ENCODE assay signal across 8 mouse cellular contexts in the genomic region with DNA sequence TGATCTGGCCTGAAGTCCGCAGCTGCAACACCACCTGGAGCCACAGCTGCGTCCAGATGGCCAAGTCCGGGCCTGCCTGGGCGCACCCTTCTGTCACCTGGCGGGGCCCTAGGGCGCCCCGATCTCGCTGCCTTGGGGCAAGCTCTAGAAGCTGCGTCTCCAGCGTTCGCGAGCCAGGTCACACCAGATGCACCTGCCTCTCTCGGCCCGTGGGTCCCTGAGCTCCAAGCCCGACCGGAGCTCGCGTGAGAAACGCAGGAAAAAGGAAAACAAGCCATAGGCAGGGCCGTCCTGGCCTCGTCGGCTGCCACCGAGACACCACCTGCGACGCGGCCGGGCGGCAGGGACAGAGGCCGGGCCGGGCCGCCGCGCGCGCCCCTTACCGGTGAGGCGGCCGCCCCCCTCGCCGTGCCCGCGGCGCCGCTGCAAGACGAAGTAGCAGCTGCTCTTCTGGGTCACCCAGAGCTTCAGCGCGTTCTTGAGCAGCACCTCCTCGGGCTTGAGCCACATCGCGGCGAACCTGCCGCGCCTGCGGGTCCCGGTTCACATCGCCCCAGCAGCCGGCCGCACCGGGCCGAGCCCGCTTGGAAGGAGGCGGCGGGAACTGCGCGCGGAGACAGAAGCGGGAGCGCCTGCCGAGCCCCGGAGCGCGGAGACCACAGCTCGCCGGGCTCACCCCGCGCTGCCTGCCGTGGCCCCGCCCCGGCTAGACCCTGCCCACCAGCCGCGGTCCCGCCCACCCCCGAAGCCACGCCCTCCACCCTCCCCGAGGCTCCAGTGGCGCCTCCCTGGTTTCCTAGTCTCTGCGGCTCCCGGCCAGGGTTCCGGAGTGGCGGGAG. TPM values are rescaled to one million over a fixed set of nuclear protein-coding genes. Genes with fewer than 3 reads are reported as not detected.
DNase-seq lines count a peak whose midpoint lies in the region; ATAC-seq and TF ChIP-seq lines count a peak whose summit lies in the region.

A gene (minus strand): TSS at position 699 of the 839 bp plus-strand sequence.

- H3K27ac ChIP-seq in bone marrow macrophage, adult 2 months (ENCODE audit: insufficient read depth, low read depth, low read length), result no peak within 1 kb of the TSS
- peak within 1 kb of the TSS; percentile 84 for H3K27ac ChIP-seq in embryonic facial prominence, embryonic 15.5 days (replicated peaks)
- peak within 1 kb of the TSS; percentile 88 for H3K27ac ChIP-seq in limb, embryonic 15.5 days
- peak within 1 kb of the TSS; percentile 80 for H3K27ac ChIP-seq in midbrain, postnatal 0 days (ENCODE audit: low read depth, low read length)

- TF ChIP-seq POLR2A in bone marrow macrophage, adult 2 months (IDR thresholded peaks at IDR 0.05; ENCODE audit: borderline replicate concordance, low read depth, low read length), result no peak

- peak within 1 kb of the TSS; percentile 73 for H3K9ac ChIP-seq in embryonic facial prominence, embryonic 15.5 days
- peak within 1 kb of the TSS; percentile 76 for H3K9ac ChIP-seq in limb, embryonic 15.5 days
- peak within 1 kb of the TSS; percentile 80 for H3K9ac ChIP-seq in midbrain, postnatal 0 days (replicated peaks; ENCODE audit: low read length, poor library complexity, severe bottlenecking)

- H3K9me3 ChIP-seq in embryonic facial prominence, embryonic 15.5 days (replicated peaks), result no peaks in the 10 kb centered on the region
- H3K9me3 ChIP-seq in limb, embryonic 15.5 days, result no peaks in the 10 kb centered on the region
- H3K9me3 ChIP-seq in midbrain, postnatal 0 days (ENCODE audit: low read length), result no peaks in the 10 kb centered on the region

- DNase-seq in A20 (ENCODE audit: low read depth, low spot score), result peak; percentile 80
- DNase-seq in heart, adult 8-10 months (ENCODE audit: low spot score), result peak; percentile 93
- DNase-seq in kidney, adult 9 months, result peak; percentile 91
- DNase-seq in midbrain, postnatal 0 days (ENCODE audit: low spot score), result peak; percentile 89
- peak; percentile 49 to 61 for DNase-seq in spleen, postnatal 14 days (ENCODE audit: low spot score in 2 of 2)

- under 1% methylated on average over 90 of the region's 90 CpGs for WGBS in embryonic facial prominence, embryonic 15.5 days
- WGBS in limb, embryonic 15.5 days, result under 1% methylated on average over 88 of the region's 90 CpGs
- under 1% methylated on average over 75 of the region's 90 CpGs for WGBS in midbrain, postnatal 0 days

- TF ChIP-seq CTCF in bone marrow macrophage, adult 2 months (IDR thresholded peaks at IDR 0.05; ENCODE audit: low read depth, low read length), result no peak
- no peak for TF ChIP-seq CTCF in midbrain, postnatal 0 days (IDR thresholded peaks at IDR 0.05)

- no peaks in the 10 kb centered on the region for H3K36me3 ChIP-seq in embryonic facial prominence, embryonic 15.5 days
- H3K36me3 ChIP-seq in limb, embryonic 15.5 days, result no peaks in the 10 kb centered on the region
- H3K36me3 ChIP-seq in midbrain, postnatal 0 days (ENCODE audit: insufficient read depth, low read length), result no peaks in the 10 kb centered on the region

- peak within 1 kb of the TSS; percentile 82 for H3K4me3 ChIP-seq in bone marrow macrophage, adult 2 months (ENCODE audit: insufficient read depth, low read length)
- peak within 1 kb of the TSS; percentile 79 for H3K4me3 ChIP-seq in embryonic facial prominence, embryonic 15.5 days (replicated peaks)
- peak within 1 kb of the TSS; percentile 78 for H3K4me3 ChIP-seq in limb, embryonic 15.5 days
- peak within 1 kb of the TSS; percentile 81 for H3K4me3 ChIP-seq in midbrain, postnatal 0 days (ENCODE audit: low read depth, low read length)

- peak; percentile 96 for ATAC-seq in embryonic facial prominence, embryonic 15.5 days (ENCODE audit: insufficient number of reproducible peaks, low FRiP score, low TSS enrichment, low read depth)
- ATAC-seq in limb, embryonic 15.5 days (ENCODE audit: insufficient number of reproducible peaks, low FRiP score, low TSS enrichment, low read depth), result peak; percentile 94
- ATAC-seq in midbrain, postnatal 0 days (ENCODE audit: low FRiP score), result peak; percentile 90

- no peaks in the 10 kb centered on the region; the same call in 1 of the 2 replicates for H3K27me3 ChIP-seq in embryonic facial prominence, embryonic 15.5 days
- H3K27me3 ChIP-seq in limb, embryonic 15.5 days, result peaks cover 7% of the 10 kb centered on the region; the same call in 1 of the 2 replicates
- no peaks in the 10 kb centered on the region for H3K27me3 ChIP-seq in midbrain, postnatal 0 days (ENCODE audit: insufficient read depth, low read length)

- H3K4me1 ChIP-seq in bone marrow macrophage, adult 2 months (ENCODE audit: control insufficient read depth, insufficient read depth, low read length), result peaks cover 26% of the 10 kb centered on the region
- H3K4me1 ChIP-seq in embryonic facial prominence, embryonic 15.5 days, result peaks cover 21% of the 10 kb centered on the region
- peaks cover 11% of the 10 kb centered on the region for H3K4me1 ChIP-seq in limb, embryonic 15.5 days
- peaks cover 9% of the 10 kb centered on the region; the same call in 1 of the 2 replicates for H3K4me1 ChIP-seq in midbrain, postnatal 0 days (ENCODE audit: insufficient read depth, low read length)

- H3K4me2 ChIP-seq in embryonic facial prominence, embryonic 15.5 days (replicated peaks), result peak within 1 kb of the TSS; percentile 98
- peak within 1 kb of the TSS; percentile 85 for H3K4me2 ChIP-seq in limb, embryonic 15.5 days
- peak within 1 kb of the TSS; percentile 95 for H3K4me2 ChIP-seq in midbrain, postnatal 0 days (ENCODE audit: low read depth, low read length, poor library complexity, severe bottlenecking)

RNA-seq across cellular contexts. Expression of the gene that starts here (rescaled TPM):
- 78.2 and 86.8 TPM in 2 replicates for polyA plus RNA-seq in bone marrow macrophage, adult 2 months (2012; ENCODE audit: insufficient read depth, insufficient read length, missing spikeins)
- 12.7 and 14.1 TPM in 2 replicates for polyA plus RNA-seq in embryonic facial prominence, embryonic 15.5 days (2015; fragmentation: Nextera tagmentation; extraction: Ambion mirVana)
- 1 to 10 TPM; 5.6 to 8.9 (median 5.8) TPM for total RNA-seq in heart, adult 8-10 months (2022)
- polyA plus RNA-seq in limb, embryonic 15.5 days (2015; fragmentation: Nextera tagmentation; extraction: Ambion mirVana), result 9.3 and 11.4 TPM in 2 replicates
- 18.3 and 20.2 TPM in 2 replicates for total RNA-seq in midbrain, postnatal 0 days (2014; rRNA removed)
- polyA plus RNA-seq in midbrain, postnatal 0 days (2015; fragmentation: Nextera tagmentation; extraction: Ambion mirVana), result 8.5 TPM in 2 replicates
